Mouse (Mus musculus) midbrain, embryonic 11.5 days (tissue): ENCODE measurements around the gene Gbx1. TPM values are rescaled to one million over a fixed set of nuclear protein-coding genes. Genes with fewer than 3 reads are reported as not detected.
A peak's percentile ranks its signal among the peaks of the same experiment; 100 is the strongest.

Source experiments
- ATAC-seq: fragments of 200-750 bp; cut with Nextera tagmentation; 2 replicates; pipeline ENCODE4 v1.8.0; 2017; ENCODE audit warnings: moderate TSS enrichment, moderate library complexity; ENCODE audit not compliant: low FRiP score
- DNase-seq: peaks from one replicate; pipeline ENCODE4 v3.0.0; 2015; ENCODE audit warnings: low spot score; ENCODE audit errors: missing footprints
- H3K27ac ChIP-seq: fragments of 300-500 bp; sonication (generic); 2 replicates; pipeline ENCODE4 v1.5.1; 2014; ENCODE audit warnings: low read depth, low read length
- H3K27me3 ChIP-seq: fragments of 300-500 bp; sonication (generic); 2 replicates; pipeline ENCODE4 v1.6.1; 2014; ENCODE audit warnings: mild to moderate bottlenecking, low read length, moderate library complexity, mixed read lengths; ENCODE audit not compliant: control insufficient read depth, insufficient read depth
- H3K36me3 ChIP-seq: fragments of 300-500 bp; sonication (generic); 2 replicates; pipeline ENCODE4 v1.6.1; 2014; ENCODE audit warnings: mild to moderate bottlenecking, low read length, moderate library complexity, mixed read lengths; ENCODE audit not compliant: control insufficient read depth, insufficient read depth
- H3K4me1 ChIP-seq: fragments of 300-500 bp; sonication (generic); 2 replicates; pipeline ENCODE4 v1.6.1; 2014; ENCODE audit warnings: low read length; ENCODE audit not compliant: control insufficient read depth, insufficient read depth
- H3K4me2 ChIP-seq: fragments of 300-500 bp; sonication (generic); 2 replicates; pipeline ENCODE4 v1.6.1; 2014; ENCODE audit warnings: mild to moderate bottlenecking, moderate library complexity
- H3K4me3 ChIP-seq: fragments of 300-500 bp; sonication (generic); 2 replicates; pipeline ENCODE4 v1.5.1; 2014; ENCODE audit warnings: low read depth, low read length
- H3K9ac ChIP-seq: fragments of 300-500 bp; sonication (generic); 2 replicates; pipeline ENCODE4 v1.6.1; 2014; ENCODE audit warnings: low read length
- H3K9me3 ChIP-seq: fragments of 300-500 bp; sonication (generic); 2 replicates; pipeline ENCODE4 v1.6.1; 2016; ENCODE audit warnings: low read length; ENCODE audit not compliant: control insufficient read depth
- whole genome bisulfite sequencing: fragments of 180-500 bp; shearing (Covaris S2); extraction: QIAGEN DNeasy Blood & Tissue Kit; methylation state at CpG from one replicate; pipeline ENCODE4 v1.1.7; 2014; 5-methylcytosine and 5-hydroxymethylcytosine counted together
- polyA plus RNA-seq: library from polyadenylated mRNA; unstranded; fragments of >200 nt; fragmentation: Nextera tagmentation; extraction: Ambion mirVana; gene quantifications from 2 replicates; pipeline ENCODE4 v1.2.1, GENCODE M21; 2014

Gbx1 gene
- polyA plus RNA-seq, 1 experiment from 2014 or later, result 0.15 TPM

DNA sequence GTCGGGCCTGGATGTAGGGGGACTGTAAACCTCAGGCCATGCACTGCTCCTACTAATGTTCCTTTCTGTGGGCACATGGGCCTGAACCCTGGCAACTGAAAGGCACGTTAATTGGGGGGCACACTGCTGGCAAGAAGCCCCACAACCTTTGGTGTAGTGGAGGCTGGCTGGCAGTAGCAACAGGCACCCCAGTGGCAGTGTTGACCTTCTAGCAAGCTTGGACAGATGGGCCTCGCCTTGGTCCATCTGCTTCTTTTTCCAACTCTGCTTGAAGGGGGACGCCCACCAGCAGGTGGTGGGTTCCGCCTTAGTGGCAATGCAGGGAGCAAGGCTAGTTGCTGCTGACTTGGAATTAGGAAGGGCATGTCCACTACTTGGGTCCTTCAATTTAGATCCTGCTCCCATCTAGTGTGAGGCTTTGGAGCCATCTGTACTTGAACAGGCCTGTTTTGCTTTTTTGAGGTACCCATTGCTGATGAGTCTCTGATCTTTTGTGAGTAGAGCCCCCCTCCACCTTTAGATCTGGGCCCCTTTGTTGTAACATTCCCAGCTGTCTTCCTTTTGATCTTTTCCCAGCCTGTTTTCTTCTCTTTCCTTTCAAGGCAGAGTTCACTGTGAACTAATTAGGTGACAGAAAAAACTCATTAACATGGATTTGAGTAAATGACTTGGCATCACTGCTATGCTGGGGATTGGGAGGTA lies 73.6 kb downstream of the Gbx1 start:
- Histone ChIP-seq H3K4me3 (peak overlapping the region; percentile 98), H3K27ac (peak overlapping the region; percentile 48), H3K4me1 (peaks cover 34% of the 10 kb centered on the region), H3K36me3 (no peaks in the 10 kb centered on the region), H3K27me3 (no peaks in the 10 kb centered on the region; the same call in 1 of the 2 replicates), H3K4me2 (peak overlapping the region; percentile 93), H3K9me3 (no peaks in the 10 kb centered on the region), H3K9ac (peak overlapping the region; percentile 97)
- peak; percentile 2; the same call in 1 of the 2 replicates for ATAC-seq
- DNase-seq, result peak; percentile 91
- WGBS, result 4% methylated on average over 5 of the region's 5 CpGs

Other genes with a start within 250 kb of the Gbx1 start
- gene Kcnh2, start 175.6 kb downstream of the Gbx1 start, polyA plus RNA-seq, result 12.5 and 16.2 TPM in 2 replicates
- gene Nos3, start 162.4 kb downstream of the Gbx1 start, polyA plus RNA-seq, result 4.9 and 5.5 TPM in 2 replicates
- 0.40 and 0.66 TPM in 2 replicates for gene Atg9b, start 135.1 kb downstream of the Gbx1 start, polyA plus RNA-seq
- gene Abcb8, start 133.5 kb downstream of the Gbx1 start, polyA plus RNA-seq, result 32.5 and 34.1 TPM in 2 replicates
- 0.30 TPM in 1 of 2 replicates, not detected in the other for gene Asic3, start 113.8 kb downstream of the Gbx1 start, polyA plus RNA-seq
- 52.8 and 58.1 TPM in 2 replicates for gene Cdk5, start 103.7 kb downstream of the Gbx1 start, polyA plus RNA-seq
- 16.7 and 21.5 TPM in 2 replicates for gene Slc4a2, start 103.4 kb downstream of the Gbx1 start, polyA plus RNA-seq
- gene Fastk, start 81.9 kb downstream of the Gbx1 start, polyA plus RNA-seq, result 79.3 and 84.6 TPM in 2 replicates
- gene Tmub1, start 79.3 kb downstream of the Gbx1 start, polyA plus RNA-seq, result 30.5 and 32.3 TPM in 2 replicates
- gene Agap3, start 75.0 kb downstream of the Gbx1 start, polyA plus RNA-seq, result 43.1 and 57.0 TPM in 2 replicates
- gene Asb10, start 13.8 kb upstream of the Gbx1 start, polyA plus RNA-seq, result 0.25 TPM in 2 replicates
- not detected in 2 replicates for gene 4931409K22Rik, start 29.6 kb upstream of the Gbx1 start, polyA plus RNA-seq
- gene Abcf2, start 50.3 kb upstream of the Gbx1 start, polyA plus RNA-seq, result 143 and 147 TPM in 2 replicates
- 7.2 and 9.6 TPM in 2 replicates for gene Chpf2, start 59.5 kb upstream of the Gbx1 start, polyA plus RNA-seq
- gene Smarcd3, start 97.2 kb upstream of the Gbx1 start, polyA plus RNA-seq, result 56.8 and 60.2 TPM in 2 replicates
- gene Nub1, start 158.3 kb upstream of the Gbx1 start, polyA plus RNA-seq, result 36.8 and 38.8 TPM in 2 replicates
- 8.7 and 10.3 TPM in 2 replicates for gene Wdr86, start 203.5 kb upstream of the Gbx1 start, polyA plus RNA-seq
- 0.68 and 1.2 TPM in 2 replicates for gene Crygn, start 230.8 kb upstream of the Gbx1 start, polyA plus RNA-seq